Mouse (Mus musculus): Measurements from ENCODE around the gene Gm20388. TPM values are rescaled to one million over a fixed set of nuclear protein-coding genes. Genes with fewer than 3 reads are reported as not detected.

Gene Gm20388
- total RNA-seq, 2 experiments from 2014 or later: 11.4 to 18.1 TPM

DNA sequence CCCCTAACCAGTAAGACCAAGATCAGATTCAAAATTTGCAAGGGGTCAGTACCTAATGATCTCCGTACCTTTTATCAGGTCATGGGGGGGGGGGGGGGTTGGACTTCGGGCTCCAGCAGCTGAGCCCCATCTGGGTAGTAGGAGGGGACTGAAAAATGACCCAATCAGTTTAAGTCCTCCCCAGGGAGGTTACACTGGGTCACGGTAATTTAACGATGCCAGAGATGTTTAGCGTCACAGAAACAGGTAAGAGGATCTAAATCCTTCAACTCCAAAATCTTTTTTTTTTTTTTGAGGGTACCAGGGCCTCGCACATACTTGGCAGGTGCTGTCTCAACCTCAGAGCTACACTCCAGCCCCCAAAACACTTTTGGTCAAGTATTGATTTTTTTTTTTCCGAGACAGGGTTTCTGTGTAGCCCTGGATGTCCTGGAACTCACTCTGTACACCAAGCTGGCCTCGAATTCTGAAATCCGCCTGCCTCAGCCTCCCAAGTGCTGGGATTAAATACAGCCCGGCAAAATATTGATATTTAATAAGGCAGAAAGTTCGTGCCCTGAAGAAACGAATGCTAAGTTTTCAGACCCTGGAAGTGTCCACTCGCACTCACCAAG, 2465.2 kb downstream of the Gm20388 start:
- ATAC-seq (replicated peaks; ENCODE audit: low FRiP score, low TSS enrichment, poor library complexity, severe bottlenecking): no peak

DNA sequence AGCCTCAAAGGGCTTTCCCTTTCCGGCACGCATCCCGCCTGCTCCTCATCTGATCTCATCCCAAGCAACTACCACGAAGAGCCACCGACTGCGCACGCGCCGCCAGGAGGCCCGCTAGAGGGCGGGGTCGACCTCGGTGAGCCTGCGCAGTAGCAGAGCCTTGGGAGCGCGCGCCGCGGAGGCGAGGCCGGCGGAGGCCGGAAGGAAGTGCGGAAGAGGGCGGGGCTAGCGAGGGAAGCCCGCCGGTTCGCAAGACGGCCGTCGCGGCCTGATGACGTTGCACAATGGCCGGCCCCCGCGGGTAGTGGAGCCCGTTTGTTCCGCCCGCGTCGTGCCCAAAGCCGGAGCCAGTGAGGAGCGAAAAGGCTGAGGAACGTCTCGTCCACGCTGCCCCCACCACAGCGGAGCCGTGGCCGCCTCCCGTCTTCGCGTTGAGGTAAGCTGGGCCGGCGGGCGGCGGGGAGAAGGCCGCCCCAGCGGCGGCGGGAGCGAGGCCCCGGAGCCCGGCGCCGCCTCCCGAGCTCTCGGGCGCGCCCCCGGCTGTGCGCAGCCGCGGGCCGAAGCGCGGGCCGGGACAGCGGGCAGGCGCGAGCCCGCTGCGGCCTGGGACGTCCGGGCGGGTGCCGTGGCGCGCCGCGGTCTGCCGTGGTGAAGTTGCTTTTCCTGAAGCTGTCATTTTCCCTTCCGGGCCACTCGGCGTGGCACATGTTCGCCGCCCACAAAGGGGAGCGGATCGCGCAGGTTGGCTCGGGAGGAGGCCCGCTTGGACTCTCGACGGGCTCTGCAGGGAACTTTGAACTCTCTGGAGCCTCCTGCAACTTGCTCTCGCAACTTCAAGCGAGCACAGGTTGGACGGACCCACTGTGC, 2466.0 kb downstream of the Gm20388 start, which contains the start of gene Zc3h18:
Zc3h18 (plus strand) TSS at position 245 of the 867 bp plus-strand sequence.
- peak; percentile 86 for ATAC-seq (replicated peaks; ENCODE audit: low FRiP score, low TSS enrichment, poor library complexity, severe bottlenecking)

DNA sequence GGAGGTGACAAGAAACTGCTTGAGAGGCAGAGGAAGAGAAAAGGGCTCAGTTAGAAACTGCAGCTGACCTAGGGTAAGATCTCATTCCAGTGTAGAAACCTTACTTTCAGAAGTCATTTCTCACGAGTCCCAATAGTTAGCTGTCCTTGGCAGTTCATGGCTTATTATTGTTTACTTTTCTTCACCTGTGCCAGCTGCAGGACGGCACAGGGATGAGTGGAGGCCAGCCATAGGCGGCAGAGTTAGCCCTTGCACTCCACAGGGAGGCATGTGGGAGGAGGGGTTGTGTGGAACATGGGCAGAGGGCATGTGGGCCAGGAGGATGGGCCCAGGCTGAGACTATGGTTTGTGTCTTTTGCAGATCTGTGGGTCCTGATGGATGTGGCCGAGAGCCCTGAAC, 2472.4 kb downstream of the Gm20388 start:
- no peak for ATAC-seq (replicated peaks; ENCODE audit: low FRiP score, low TSS enrichment, poor library complexity, severe bottlenecking)

DNA sequence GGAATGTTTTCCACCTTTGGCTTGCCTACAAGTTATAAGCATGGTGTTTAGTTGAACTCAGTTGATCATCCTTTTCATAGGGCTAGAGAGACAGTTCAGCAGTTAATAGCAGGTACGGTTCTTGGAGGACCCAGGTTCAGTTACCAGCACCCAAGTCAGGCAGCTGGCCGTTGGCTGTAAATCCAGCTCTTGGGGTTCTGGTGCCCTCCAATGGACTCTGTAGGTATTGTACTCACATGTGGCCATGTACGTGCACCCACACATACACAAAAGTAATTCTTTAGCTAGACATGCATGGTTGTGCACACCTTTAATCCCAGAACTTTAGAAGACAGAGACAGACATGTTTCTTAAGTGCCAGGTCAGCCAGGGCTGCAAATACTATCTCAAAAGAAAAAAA, 2478.7 kb downstream of the Gm20388 start:
- no peak for ATAC-seq (replicated peaks; ENCODE audit: low FRiP score, low TSS enrichment, poor library complexity, severe bottlenecking)

DNA sequence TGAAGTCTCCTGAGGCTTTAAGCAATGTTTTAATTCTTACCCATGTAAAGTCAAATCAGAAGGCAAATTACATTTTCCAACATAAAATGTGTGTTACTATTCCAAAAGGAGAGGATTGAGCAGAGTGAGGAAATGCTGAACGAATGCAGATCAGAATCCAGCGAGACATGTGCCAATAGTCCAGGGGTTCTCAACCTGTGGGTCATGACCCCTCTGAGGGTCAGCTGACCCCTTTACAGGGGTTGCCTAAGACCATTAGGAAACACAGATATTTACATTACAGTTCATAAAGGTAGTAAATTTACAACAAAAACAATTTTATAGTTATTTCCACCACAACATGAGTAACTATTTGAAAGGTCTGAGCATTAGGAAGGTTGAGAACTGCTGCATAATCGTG, 2480.1 kb downstream of the Gm20388 start:
- ATAC-seq (replicated peaks; ENCODE audit: low FRiP score, low TSS enrichment, poor library complexity, severe bottlenecking): no peak

DNA sequence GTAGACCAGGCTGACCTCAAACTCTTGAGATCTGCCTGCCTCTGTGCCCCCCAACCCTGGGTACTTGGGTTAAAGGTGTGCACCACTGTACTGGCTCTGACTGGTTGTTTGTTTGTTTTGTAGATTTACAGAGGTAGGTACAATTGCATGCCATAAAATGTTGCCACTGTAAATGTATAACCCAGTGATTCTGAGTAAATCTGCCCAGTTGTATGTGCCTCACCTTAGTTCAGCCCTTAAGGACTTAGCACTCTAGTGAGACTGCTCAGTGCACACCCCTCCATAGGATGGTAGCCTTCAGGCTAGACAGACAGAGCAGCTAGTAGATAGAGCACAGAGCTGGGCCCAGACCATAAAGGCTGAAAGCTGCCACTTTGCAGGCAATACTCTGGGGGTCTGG, 2483.1 kb downstream of the Gm20388 start:
- ATAC-seq (replicated peaks; ENCODE audit: low FRiP score, low TSS enrichment, poor library complexity, severe bottlenecking): no peak

DNA sequence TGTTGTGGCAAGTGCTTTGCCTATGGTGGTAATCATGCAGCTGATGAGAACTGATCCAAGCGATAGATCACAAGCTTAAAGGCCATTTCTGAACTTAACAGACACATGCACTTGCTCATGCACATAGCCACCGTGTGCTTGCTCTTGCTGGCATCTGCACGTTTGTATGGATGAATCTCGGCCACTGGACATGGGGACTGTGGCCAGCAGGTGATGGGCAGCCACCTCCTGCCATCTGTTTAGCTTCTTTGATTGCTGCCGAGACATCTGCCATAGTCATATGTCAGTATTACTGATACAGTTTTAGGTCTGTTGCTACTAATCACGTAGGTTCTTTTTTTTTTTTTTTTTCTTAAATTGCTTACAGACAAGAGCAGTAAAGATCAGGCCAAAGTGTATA, 2484.7 kb downstream of the Gm20388 start:
- no peak for ATAC-seq (replicated peaks; ENCODE audit: low FRiP score, low TSS enrichment, poor library complexity, severe bottlenecking)

DNA sequence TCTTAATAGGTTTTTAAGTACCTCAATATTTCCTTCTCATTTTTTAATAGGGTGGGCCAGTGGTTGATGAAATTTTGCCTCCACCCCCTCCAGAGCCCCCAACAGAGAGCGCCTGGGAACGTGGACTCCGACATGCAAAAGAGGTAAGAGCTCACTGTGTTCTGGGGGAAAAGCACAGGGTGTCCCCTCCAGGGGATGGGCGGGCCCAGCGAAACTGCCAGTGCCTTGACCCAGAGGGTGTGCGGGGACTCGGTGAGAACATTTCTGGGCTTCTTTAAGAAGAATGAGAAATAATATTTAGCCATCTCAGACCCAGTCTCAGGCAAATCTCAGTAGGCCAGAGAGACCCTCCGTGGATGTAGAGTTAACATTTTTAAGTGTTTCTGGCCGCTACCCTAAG, 2487.5 kb downstream of the Gm20388 start:
- no peak for ATAC-seq (replicated peaks; ENCODE audit: low FRiP score, low TSS enrichment, poor library complexity, severe bottlenecking)

DNA sequence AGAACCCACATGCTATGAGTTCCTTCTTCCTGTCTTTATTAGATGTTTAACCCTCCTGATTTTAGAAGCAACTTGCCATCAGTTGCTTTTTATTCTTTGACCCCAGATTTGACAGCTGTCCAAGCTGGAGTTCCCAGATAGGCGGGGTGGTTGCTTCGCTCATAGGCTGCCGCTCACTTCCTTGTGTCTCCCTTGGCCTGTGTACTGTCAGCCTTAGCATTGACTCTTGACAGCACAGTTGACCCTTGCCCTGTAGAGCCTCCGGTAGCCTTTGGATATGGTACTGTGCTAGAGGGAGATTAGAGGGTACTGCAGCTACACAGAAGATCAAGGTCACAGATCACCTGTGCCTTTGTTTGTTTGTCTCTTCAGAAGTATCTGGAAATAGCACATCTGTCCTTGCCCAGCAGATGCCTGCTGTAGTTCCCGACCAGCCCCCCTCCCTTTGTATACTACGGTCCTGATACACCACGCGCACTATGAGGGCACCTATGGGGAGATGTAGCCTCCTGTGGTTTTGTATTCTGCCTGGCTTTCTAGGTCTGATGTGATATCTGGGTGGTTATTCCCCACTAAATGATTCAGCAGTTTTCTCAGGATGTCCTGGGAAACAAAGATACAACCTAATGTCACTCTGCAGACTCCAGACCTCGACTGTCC, 2494.6 kb downstream of the Gm20388 start:
- peak; percentile 49 for ATAC-seq (replicated peaks; ENCODE audit: low FRiP score, low TSS enrichment, poor library complexity, severe bottlenecking)

DNA sequence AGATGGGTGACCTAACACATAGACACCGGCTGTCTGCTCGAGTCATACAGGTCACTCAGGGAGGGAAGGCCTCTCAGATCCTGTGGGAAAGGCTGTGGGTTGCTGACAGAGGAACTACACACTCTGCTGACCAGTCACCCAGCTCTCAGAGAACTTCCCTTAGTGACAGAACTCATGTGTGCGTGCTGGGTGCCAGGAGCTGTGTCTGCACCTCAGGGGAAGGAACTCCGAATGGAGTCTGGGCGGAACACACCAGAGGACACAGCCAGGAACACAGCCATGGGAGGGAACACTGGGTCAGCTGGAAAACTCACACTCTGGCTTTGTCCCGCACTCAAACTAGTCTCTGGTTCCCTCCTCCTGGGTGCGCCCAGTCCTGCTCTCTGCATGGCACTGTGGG, 2497.0 kb downstream of the Gm20388 start:
- ATAC-seq (replicated peaks; ENCODE audit: low FRiP score, low TSS enrichment, poor library complexity, severe bottlenecking): no peak

DNA sequence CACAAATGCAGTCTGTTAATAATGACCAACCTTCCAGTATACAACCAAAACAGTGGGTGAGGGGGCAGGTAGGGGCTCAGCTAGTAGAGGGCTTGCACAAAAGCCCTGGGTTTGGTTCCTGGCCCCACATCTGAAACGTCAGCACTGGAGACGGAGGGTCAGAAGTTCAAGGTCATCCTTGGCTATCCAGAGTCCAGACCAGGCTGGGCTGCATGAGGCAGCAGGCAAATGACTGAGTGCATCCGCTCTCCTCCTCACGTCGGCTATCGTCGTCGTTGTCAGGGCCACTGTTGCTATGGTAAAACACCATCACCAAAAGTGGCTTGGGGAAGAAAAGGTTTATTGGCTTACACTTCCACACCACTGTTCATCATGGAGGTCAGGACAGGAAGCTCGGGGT, 2503.7 kb downstream of the Gm20388 start:
- no peak for ATAC-seq (replicated peaks; ENCODE audit: low FRiP score, low TSS enrichment, poor library complexity, severe bottlenecking)

DNA sequence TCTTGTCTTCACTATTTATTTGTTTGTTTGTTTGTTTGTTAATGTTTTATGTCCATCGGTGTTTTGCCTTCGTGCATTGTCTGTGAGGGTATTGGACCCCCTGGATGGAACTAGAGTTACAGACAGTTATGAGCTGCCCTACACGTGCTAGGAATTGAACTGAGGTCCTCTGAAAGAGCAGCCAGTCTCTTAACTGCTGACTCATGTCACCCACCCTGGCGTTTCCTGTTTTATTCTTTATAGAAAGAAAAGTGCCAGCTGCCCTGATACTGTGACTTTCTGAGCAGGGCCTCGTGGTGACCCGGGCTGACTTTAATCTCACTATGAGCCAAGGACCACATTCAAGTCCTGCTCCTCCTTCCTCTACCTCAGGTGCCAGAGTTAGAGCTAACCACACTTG, 2504.9 kb downstream of the Gm20388 start:
- ATAC-seq (replicated peaks; ENCODE audit: low FRiP score, low TSS enrichment, poor library complexity, severe bottlenecking): no peak

DNA sequence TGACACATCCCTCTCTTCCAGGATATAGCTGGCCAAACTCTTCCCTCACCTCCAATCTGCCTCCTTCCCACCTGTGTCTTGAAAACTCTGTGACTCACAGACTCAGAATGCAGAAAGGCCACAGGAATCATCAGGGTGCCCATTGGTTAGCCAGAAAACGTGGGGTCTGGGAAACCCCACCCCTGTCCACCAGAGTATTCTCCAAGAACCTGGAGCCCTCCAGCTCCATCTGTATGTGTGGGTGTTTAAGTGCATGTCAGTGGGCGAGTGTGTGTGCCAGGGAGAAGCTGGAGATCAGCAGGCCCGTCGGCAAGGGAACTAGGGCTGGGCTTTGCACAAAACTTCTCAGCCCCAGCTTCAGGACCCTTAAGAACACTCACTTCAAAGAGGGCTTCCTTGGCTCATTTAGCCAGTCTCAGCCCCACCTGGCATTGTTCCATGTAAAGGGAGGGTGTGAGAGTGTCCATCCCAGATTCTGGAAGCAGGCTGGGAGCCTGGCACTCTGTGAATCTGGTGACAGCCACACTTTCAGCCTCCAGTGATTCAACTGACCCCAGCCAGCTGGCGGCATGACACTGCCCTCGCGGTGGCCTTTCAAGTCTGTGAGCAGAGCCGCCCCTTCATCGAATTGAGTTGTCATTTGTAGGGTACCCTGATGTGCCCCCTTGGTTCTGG, 2509.4 kb downstream of the Gm20388 start:
- ATAC-seq (replicated peaks; ENCODE audit: low FRiP score, low TSS enrichment, poor library complexity, severe bottlenecking): no peak

DNA sequence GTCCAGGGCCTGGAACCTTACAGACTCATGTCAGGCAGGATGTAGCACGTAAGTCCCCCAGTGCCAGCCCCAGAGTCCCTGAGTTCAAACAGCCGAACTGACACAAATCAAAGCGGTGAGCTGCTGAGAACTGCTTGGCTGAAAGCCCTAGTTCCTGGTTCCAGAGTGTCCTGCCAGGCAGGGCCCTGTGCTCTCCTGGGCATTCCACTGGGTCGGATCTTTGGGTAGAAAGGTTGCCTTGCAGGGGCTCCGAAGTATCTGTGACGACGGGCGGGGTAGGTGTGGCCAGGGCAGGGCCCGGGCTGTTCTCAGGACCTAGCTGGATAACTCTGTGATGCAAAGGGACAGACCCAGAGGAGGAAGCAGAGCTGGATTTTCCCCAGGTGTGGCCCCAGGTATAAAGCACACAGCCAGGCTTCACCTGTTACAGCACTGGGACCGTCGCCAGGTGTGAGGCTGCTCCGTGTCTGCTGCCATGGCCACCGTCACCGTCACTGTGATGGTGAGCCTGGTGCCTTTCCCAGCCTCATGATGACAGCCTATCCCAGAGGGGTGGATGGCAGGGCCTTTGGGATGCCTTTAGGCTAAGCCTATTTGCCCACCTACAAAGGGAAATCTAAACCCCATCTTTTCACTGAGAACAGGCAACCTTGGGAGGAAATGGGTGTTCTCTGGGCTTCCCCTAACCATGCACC, 2510.9 kb downstream of the Gm20388 start, which contains the start of gene Il17c:
Il17c (plus strand) TSS at position 645 of the 695 bp plus-strand sequence.
- no peak for ATAC-seq (replicated peaks; ENCODE audit: low FRiP score, low TSS enrichment, poor library complexity, severe bottlenecking)

DNA sequence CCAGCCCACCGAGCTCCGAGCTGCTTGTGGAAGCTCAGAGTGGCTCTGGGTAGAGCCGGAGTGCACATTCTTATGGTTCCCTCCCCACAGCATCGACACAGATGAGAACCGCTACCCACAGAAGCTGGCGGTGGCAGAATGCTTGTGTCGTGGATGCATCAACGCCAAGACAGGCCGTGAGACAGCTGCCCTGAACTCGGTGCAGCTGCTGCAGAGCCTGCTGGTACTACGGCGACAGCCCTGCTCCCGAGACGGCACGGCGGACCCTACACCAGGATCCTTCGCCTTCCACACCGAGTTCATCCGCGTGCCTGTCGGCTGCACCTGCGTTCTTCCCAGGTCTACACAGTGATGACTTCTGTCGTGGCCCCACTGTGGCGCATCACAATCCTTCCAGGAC, 2512.6 kb downstream of the Gm20388 start:
- ATAC-seq (replicated peaks; ENCODE audit: low FRiP score, low TSS enrichment, poor library complexity, severe bottlenecking): no peak

DNA sequence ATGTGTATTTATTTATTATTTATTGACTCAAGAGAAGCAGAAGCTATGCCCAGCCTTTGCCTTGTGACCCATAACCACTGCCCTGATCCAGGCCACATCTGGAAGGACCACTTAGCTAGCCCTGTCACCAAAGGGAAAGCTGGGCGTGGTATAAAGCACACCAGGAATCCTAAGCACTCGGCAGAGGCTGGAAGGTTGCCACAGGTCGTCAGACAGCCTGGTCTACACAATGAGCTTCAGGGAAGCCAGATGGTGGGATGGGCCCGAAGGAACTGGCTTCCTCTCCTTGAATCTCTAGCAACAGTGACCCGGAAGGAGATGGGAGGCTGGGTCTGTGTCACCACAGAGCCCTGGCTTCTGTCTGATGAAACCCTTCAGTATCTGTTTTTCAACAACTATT, 2513.0 kb downstream of the Gm20388 start:
- ATAC-seq (replicated peaks; ENCODE audit: low FRiP score, low TSS enrichment, poor library complexity, severe bottlenecking): no peak

DNA sequence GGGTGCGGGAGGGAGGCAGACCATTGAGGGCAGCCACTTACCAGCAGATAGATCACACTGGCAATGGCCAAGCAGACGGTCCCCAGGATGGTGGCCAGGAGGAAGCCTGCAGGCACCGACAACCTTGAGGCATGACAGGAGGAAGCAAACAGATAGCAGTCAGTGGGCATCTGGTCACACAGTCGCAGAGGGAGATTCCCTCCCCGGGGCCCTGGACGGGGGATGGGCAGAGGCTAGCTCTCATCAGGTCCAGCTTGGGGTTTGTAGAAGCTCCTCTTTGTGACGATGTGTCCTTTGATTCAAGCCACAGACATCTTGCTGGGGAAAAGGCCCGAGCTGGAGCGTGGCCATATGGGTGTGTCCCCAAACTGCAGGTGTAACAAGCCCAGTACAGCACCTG, 2515.5 kb downstream of the Gm20388 start:
- ATAC-seq (replicated peaks; ENCODE audit: low FRiP score, low TSS enrichment, poor library complexity, severe bottlenecking): no peak

DNA sequence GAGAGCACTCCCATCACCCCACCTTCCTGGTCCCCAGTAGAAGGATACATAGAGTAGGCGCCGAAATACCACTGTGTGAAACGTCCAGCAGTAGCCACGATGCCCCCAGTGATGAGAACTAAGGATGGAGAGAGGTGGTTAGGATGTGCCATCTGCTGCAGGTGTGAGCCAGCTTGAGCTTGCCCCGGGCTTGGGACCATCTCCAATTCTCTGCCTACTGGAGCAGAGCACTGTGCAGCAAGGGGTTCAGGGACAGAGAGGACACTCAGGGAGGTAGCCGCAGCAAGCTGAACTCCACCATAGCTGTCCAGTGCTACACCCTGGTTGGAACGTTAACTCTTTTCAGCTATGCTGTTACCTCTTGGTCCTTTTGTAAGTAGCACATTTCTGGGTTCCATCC, 2517.0 kb downstream of the Gm20388 start:
- ATAC-seq (replicated peaks; ENCODE audit: low FRiP score, low TSS enrichment, poor library complexity, severe bottlenecking): no peak

DNA sequence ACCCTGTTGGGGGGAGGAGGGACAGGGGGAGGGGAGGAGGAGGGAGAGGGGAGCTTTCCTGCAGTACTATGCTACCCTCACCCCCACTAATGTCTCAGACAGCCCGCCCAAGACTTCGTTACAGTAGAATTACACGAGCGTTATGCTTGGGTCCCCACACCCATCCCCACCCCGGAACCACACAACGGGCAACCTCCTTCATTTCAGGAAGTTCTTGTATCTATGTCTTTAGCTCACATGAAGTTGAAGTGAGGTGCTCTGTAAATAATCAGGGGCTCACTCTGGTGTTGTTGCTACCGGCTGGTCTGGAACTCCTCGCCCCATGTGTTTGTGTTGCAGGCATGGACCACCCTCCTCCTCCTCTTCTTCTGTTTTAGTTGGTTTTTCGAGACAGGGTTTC, 2517.5 kb downstream of the Gm20388 start:
- ATAC-seq (replicated peaks; ENCODE audit: low FRiP score, low TSS enrichment, poor library complexity, severe bottlenecking): no peak

Data from megakaryocyte-erythroid progenitor cell, adult 5-6 weeks (primary cell).